Mouse (Mus musculus) layer of hippocampus, adult 18-20 months (tissue): Measurements from ENCODE around the gene Glis1. TPM values are rescaled to one million over a fixed set of nuclear protein-coding genes. Genes with fewer than 3 reads are reported as not detected.

Experiments
- DNase-seq, 2 experiments: peaks; one replicate each; pipeline ENCODE4 v3.0.0; 2022; ENCODE audit warnings: low spot score in 2 of 2
- total RNA-seq, 2 experiments: library from RNA; stranded (reverse); gene quantifications; 2 replicates each; pipeline ENCODE4 v1.2.3; 2021

The Glis1 gene
- total RNA-seq, 2 experiments from 2014 or later, result 2.1 to 2.4 TPM

- DNase-seq, result no peak
Measured at GRCm38 (mm10) chr4:107452266-107453015, 18.1 kb downstream of the Glis1 start.

GRCm38 (mm10) chr4:107453141-107453984 is 19.0 kb downstream of the Glis1 start:
- peak; percentile 70 to 86 for DNase-seq

GRCm38 (mm10) chr4:107457602-107458001 is 23.2 kb downstream of the Glis1 start:
- no peak for DNase-seq

GRCm38 (mm10) chr4:107458907-107459306 is 24.5 kb downstream of the Glis1 start:
- no peak for DNase-seq

- no peak for DNase-seq
Measured at GRCm38 (mm10) chr4:107459461-107459860, 25.1 kb downstream of the Glis1 start.

- no peak for DNase-seq
Measured at GRCm38 (mm10) chr4:107460468-107460867, 26.1 kb downstream of the Glis1 start.

- DNase-seq, result no peak
Measured at GRCm38 (mm10) chr4:107467831-107468230, 33.4 kb downstream of the Glis1 start.

- DNase-seq, result no peak
Measured at GRCm38 (mm10) chr4:107468264-107468663, 33.9 kb downstream of the Glis1 start.

- no peak for DNase-seq
Measured at GRCm38 (mm10) chr4:107468768-107469167, 34.4 kb downstream of the Glis1 start.

- no peak for DNase-seq
Measured at GRCm38 (mm10) chr4:107476266-107476665, 41.9 kb downstream of the Glis1 start.

GRCm38 (mm10) chr4:107479015-107479414 is 44.6 kb downstream of the Glis1 start:
- no peak for DNase-seq

GRCm38 (mm10) chr4:107482541-107482940 is 48.1 kb downstream of the Glis1 start:
- no peak for DNase-seq

- DNase-seq, result no peak
Measured at GRCm38 (mm10) chr4:107483556-107484220, 49.3 kb downstream of the Glis1 start.

- no peak for DNase-seq
Measured at GRCm38 (mm10) chr4:107484221-107484575, 49.8 kb downstream of the Glis1 start.

GRCm38 (mm10) chr4:107485903-107486302 is 51.5 kb downstream of the Glis1 start:
- DNase-seq, result no peak

GRCm38 (mm10) chr4:107489121-107489840 is 54.9 kb downstream of the Glis1 start:
- DNase-seq, result peak in 1 of 2 experiments; percentile 26

- no peak for DNase-seq
Measured at GRCm38 (mm10) chr4:107492991-107493390, 58.6 kb downstream of the Glis1 start.

- no peak for DNase-seq
Measured at GRCm38 (mm10) chr4:107495751-107496430, 61.5 kb downstream of the Glis1 start.

GRCm38 (mm10) chr4:107497430-107497935 is 63.1 kb downstream of the Glis1 start:
- DNase-seq, result no peak

- peak; percentile 41 to 70 for DNase-seq
Measured at GRCm38 (mm10) chr4:107502601-107503051, 68.2 kb downstream of the Glis1 start.
